Mouse (Mus musculus) left cerebral cortex, postnatal 14 days (tissue): ENCODE results near the gene Abr. TPM values are rescaled to one million over a fixed set of nuclear protein-coding genes. Genes with fewer than 3 reads are reported as not detected.
A peak's percentile ranks its signal among the peaks of the same experiment; 100 is the strongest.

ENCODE experiments used
- DNase-seq, 2 experiments: peaks; one replicate each; pipeline ENCODE4 v3.0.0; 2021 to 2022; ENCODE audit warnings: low spot score in 2 of 2, mixed read lengths in 1 of 2
- intact Hi-C: fragments of 180-260 bp; cut with DNase I; formaldehyde crosslinking; loops from one replicate; pipeline ENCODE4 v1.15.1; 2025
- total RNA-seq, 2 experiments: library from RNA; stranded (reverse); gene quantifications; 2 replicates each; pipeline ENCODE4 v1.2.3; 2021

The Abr gene
- total RNA-seq, 2 experiments from 2014 or later = 424 to 443 TPM

DNA sequence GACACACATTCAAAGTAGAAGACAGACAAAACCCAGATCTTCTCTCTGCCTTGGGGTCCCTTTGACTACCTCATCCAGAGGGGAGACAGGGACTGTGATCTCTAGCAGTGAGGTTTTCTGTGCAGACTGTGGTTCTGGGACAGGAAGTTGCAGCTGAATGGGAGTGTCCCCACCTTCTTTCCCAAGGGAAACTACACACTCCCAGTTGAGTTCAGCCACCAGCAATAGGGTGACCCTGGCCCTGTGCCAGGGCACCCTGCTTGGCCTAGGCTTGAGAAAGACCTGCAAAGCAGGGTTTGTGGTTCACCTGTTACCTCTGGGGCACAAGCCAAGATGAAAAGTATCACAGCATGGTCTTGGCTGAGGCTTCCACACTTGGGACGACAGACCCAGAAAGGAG lies 117.0 kb downstream of the Abr start:
- intact Hi-C loops = loop anchor here (5.0 kb wide), 1 partner anchor 142 kb away; no protein-coding TSS in a partner anchor
- DNase-seq = no peak

DNA sequence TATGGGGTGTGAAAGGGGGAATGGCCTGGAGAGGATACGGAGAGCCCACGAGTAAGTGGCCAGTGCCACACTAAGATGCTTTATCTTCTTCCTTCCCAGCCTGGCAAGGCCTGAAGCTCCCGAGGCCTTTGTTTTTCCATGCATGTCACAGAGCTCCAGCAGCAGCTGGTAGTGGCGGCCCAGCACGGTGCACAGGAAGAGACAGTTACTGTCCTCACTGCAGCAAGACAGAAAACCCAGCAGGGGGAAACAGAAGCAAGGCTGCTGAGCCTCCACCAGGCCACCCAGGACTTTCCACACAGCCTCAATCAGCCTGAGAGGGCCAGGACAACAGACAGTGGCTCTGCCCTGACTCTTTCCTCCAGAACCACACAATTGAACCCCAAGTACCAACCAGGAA lies 118.1 kb downstream of the Abr start:
- intact Hi-C loops = no loop called here
- no peak for DNase-seq

DNA sequence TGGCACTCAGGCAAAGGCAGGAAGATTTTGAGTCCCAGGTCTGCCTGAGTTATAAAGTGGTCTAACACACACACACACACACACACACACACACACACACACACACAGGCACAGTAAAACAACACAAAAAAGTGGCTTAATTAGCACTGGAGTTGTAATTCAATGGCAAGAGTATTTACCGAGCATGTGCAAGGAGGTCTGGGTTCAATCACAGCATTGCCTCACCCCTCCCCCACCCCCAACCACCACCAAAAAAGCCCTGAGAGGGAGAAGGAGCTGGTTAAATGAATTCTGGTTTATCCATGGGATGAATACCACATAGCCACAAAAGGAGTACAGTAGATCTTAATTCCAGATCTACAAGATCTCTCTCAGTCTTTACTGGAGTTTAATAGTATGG lies 122.1 kb downstream of the Abr start:
- intact Hi-C loops = no loop called here
- no peak for DNase-seq

DNA sequence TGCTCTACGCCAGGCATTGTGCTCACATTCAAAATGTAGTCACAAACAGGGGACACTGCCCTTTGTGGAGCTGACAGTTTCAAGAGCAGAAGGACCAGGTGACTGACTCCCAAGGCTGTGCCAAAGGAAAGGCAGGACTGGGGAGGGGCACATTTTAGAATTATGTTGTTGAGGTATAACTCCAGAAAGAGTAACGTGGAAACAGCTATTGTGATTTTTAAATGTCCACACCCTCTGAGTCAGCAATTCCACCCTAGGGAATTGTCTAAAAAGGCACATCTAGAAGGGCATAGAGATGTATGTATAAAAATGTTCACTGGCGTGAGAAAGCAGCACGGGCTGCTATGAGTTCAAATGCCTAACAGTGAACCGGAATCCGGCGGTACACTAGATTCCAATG lies 122.5 kb downstream of the Abr start:
- intact Hi-C loops = no loop called here
- no peak for DNase-seq

DNA sequence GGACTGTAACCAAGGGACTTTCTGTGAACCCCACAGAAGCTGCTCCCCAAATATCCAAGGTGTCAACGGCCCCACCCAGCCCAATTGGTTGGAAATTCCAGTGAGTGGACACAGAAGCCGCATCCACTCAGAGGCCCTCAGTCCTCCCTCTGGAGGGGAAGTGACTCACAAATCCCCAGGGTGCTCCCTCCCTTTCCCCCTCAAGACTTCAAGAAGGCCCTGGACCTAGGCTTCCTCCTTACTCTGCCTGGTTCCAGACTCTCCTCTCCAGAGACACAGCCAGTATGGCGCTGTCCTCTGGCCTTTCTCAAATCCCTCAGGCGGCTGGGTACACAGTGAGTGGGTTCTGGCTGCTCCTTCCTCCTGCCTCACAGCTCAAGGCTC lies 124.4 kb downstream of the Abr start:
- intact Hi-C loops = no loop called here
- DNase-seq = no peak

DNA sequence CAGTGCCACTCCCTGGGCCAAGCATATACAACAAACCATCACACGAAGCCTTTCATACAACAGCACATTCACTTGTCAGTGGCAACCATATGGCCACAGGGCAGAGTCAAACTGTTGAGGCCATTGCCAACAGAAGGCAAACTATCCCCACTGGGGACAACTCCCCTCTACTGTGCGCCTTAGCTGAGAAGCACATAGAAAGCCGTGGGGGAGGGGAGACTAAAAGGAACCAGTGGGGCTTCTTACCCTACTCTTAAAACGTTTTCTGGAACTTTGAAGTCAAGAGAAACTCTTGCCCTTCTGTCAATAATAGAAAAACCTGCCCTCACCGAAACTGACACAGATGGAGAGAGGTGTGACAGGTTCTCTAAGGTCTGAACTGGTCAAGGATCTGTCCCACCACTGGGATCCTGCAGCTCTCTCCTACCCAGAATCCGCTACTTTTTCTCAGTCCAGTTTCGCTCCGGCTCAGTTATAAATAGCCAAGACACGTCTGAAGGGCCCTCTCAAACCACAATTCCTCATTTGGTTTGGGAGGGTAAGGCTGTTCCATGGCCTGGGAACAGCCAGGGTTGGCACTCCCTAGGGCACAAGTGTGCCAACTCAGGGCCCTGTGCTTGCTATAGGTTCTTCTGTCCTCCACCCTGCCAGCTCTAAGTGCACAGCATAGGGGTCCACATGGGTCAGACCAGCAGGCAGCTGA lies 124.9 kb downstream of the Abr start:
- intact Hi-C loops = no loop called here
- DNase-seq = no peak

DNA sequence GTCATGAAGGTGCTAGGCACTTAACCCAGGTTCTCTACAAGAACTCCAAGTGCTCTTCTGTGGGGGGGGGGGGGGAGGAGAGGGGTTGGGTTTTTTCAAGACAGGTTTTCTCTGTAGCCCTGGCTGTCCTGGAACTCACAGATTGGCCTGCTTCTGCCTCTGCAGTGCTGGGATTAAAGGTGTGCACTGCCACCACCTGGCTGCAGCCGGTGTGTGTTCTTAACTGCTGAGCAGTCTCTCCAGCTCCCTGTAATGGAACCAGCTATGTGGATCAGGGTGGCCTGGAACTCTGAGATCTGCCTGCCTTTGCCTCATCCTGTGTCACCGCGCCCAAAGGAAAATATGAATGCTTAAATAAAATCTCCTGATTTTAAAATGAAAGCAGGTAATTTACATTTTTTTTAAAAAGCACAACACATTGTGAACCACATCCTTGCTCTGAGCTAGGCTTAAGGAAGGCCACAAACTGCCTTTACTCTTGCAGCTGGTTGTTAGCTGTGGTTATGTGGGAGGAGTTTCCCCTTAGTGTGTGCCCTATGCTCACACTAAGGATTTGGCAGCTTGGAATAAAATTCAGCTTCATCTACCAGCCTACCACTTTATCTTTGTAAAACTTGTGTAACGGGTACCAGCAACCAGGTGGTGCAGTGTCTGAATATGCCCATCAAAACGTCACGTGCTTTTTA lies 125.9 kb downstream of the Abr start:
- intact Hi-C loops = no loop called here

DNA sequence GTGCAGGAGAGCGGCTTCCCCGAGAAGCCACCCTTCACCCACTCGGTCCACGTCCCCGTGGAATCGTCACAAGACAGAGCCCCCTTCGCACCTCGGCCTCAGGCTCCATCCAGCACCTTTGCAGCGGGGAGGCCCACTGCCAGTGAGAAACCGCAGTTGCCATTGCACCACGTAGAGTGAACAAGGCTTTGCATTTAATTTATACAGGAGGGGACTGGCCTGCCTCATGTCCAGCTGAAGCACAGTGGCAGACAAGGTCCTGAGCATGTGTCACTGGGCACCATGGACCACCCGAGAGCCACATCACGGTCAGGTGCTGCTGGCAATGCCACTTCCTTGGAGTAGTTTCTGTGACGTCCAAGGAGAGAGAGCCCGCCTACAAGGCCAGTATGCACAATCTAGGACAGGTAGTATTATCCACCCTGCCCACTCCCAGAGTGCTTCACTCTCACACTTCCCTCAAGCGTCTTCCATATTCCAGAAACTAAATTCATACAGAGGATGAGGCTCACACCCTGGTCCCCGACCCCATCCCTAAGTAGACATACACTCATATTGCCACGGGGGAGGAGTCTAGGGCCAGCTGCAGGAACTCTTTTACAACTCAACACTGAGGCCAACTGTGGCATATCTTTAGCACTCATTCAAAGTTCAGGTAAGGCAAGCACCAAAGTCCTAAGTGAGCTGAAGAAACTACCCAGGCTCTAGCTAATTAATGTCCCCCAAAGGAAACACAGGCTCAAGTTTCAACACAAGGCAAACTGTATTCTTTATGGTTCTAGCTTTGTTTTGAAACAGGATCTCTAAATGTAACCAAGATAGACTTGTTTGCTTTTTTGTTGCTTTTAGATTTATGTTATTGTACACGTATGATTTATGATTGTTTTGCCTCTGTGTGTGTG lies 126.7 kb downstream of the Abr start:
- no peak for DNase-seq
- intact Hi-C loops = no loop called here

More for the DNA sequence above, 125.9 kb downstream of the Abr start:
- DNase-seq = no peak

DNA sequence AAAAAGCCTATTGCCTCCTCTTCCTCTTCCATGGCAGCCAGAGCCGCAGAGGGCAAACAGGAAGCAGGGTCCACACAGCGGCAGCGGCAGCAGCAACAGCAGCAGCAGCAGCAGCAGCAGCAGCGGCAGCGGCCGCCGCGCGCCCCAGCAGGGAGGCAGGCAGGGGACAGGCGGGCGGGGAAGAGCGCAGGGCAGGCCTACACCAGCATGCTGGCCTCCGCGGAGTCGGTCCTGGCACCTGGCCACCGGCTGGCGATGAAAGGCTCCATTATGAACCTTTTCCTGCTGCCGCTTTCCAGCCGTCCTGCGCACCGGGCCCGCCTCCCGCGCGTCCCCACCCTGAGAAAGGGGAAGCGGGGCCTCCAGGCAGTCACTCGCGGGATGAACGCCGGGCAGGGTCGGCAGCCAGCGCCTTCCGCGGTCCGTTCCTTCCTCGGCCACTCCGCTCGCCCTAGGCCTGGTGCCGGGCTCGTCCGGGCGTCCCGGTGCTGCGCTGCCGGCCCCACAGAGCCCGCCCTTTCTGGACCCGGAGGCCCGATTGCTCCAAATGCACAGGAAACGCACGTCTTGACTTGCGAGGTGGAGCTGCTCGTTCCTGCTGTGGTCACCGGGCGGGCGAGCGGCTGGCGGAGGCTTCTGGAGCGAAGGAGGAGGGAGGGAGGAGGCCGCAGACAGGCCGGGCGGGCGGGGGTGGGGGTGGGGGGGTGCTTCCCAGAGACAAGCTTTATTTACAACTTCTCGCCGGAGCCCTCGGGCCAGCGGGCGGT lies 127.6 kb downstream of the Abr start:
- intact Hi-C loops = loop anchor here (5.0 kb wide), 1 partner anchor 37 kb away; no protein-coding TSS in a partner anchor
- peak; percentile 78 to 81 for DNase-seq

DNA sequence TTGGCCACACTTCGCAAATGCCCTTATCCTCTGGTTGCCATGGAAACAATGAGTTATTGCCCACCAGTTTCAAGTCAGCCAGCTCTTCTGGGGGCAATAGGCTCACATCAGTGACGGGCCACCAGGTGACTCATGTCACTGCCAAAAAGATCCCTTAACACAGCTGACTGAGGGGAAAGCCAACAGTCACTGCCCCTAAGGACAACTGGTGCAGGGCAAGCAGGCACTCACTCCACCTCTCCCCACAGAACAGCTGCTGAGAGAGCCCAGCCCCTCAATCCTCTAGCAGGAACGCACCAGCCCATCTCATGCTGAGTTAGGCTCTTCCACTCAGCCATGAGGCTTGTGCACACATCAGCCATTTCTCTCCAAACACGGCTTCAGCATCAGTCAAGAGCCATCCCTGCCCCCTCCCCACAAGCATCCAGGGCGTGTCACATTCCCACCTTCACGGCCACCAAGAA lies 128.3 kb downstream of the Abr start:
- DNase-seq = no peak
- intact Hi-C loops = loop anchor here (5.0 kb wide), 1 partner anchor 37 kb away; no protein-coding TSS in a partner anchor

DNA sequence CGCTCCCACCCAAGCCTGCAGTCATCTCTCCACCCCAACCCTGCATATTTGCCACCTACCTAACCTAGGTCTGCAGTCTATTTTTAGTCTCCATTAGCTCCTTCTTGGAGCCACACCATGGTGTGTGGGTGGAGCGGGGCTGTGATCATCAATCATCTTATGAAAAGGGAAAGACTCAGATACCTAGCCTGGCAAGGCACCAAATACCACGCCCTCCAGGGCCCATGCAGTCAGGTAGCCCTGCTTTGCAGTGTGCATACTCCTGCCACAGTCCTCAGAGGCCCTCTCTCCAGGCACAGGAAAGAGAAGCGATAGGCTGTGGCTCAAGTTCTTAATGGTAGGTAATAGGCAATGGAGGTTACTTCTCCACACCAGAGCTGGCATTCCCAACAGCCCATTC lies 128.9 kb downstream of the Abr start:
- DNase-seq = no peak
- intact Hi-C loops = loop anchor here (5.0 kb wide), 1 partner anchor 36 kb away; no protein-coding TSS in a partner anchor

DNA sequence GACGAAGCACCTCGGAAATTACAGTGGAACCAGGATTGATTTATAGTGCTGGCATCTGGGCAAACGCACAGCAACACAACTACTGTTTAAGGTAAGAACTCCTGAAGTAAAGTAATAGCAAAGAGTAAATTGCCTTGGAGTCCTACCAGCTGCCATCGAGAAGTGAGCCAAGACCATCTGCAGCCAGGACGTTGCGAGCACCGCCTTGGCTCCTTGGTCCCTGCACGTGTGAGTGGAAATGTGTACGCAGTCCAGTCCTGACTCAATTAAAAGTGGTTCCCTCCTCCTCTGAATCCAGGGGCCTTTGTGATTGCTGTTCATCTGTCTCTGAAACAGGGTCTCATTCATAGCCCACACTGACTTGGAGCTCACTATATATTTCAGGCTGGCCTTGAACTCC lies 130.3 kb downstream of the Abr start:
- DNase-seq = no peak
- intact Hi-C loops = loop anchor here (5.0 kb wide), 1 partner anchor 35 kb away; no protein-coding TSS in a partner anchor

DNA sequence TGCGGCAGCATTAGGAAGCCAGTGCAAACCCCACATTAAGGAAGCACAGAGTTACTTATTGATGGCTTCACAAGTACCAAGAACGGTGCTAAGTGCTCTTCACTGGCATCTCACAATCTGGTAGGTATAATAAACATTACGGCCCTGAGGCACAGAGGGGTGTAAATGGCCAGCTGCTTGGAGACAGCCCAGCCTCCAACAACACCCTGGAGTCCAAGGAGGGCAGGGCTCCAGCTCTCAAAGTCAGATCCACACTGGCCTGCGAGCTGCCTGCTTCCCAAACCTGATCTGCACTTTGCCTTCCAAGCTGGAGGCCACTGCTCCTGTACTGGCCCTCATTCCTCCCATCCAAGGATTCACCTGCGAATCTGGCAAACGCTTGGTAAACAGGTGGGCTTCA lies 132.7 kb downstream of the Abr start:
- intact Hi-C loops = no loop called here
- no peak for DNase-seq

DNA sequence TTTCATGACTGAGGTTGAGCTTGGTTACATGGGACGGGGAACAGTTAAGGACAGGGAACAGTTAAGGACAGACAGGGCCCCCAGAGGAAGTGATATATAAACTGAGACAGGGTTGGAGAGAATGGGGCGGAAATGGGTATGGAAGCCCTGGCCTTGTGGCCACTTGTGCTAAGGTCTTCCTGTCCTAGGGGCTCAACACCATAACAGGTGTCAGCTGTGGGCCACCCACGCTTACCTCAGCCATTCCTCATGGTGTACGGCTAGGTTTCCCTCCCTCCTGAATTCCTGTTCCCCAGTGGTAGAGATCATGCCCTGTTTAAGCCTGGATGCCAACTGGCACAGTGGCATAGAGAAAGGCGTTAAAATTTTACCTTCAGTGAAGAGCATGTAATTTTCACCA lies 135.1 kb downstream of the Abr start:
- no peak for DNase-seq
- intact Hi-C loops = no loop called here

DNA sequence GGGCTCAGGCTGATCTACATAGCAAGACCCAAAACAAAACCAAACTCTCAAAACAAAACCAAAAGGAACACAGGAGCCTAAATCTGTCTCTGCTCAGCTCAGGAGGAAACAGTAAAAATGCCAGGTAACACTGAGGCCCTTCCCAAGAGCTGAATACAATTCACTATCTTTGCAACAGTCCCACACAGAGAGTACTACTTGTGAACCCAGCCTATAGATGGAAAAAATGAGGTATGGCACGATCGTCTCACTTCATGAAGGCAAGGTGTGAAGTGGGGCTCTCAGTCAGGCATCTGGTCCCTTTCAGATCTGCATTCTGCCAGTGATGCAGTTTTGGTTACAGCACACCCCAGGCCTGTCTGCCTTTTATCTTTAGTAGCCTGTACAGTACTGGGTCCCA lies 138.1 kb downstream of the Abr start:
- DNase-seq = no peak
- intact Hi-C loops = no loop called here

DNA sequence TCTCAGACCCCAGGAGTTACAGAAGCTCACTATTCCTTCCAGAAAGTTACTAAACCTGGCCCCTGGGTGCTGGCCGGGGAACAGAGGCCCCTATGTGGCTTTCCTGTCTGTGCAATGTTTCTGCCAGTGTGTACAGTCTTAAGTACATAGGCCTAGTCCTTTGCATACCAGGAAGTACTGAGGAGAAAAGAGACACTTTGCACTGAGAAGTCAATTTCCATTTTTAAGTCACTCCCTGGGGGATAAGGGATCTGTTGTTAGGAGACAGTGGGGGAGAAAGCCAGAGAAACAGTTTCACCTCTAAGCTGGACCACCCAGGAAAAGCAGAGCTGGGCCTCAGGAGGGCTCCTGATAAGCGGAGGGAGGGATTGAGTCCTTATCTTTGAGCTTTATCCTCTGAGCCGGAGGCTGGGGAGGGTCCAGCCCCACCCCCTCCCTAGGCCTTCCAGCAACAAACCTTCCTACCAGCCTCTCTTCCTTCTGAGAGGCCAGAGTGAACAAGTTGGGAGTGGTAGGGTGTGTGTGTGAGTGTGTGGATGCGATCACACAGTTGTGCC lies 138.9 kb downstream of the Abr start:
- no peak for DNase-seq
- intact Hi-C loops = no loop called here

DNA sequence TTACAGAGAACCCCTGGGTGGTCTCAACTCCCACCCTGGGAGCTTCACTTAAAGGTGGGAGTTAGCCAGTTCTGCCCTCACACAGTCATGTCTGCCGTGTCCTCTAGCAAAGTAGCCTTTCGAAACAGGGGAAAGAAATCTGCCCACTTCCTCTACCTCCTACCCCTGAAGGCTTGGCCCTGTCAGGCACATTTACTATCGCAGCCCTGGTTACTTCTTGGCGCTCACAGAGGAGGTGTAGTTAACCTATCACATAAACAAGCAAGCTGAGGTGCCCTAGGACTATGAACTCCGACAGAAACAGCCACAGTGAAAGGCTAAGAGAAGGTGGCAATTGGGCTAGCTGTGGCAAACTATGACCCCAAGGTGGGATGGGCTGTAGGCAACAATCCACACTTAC lies 139.4 kb downstream of the Abr start:
- intact Hi-C loops = no loop called here
- no peak for DNase-seq

DNA sequence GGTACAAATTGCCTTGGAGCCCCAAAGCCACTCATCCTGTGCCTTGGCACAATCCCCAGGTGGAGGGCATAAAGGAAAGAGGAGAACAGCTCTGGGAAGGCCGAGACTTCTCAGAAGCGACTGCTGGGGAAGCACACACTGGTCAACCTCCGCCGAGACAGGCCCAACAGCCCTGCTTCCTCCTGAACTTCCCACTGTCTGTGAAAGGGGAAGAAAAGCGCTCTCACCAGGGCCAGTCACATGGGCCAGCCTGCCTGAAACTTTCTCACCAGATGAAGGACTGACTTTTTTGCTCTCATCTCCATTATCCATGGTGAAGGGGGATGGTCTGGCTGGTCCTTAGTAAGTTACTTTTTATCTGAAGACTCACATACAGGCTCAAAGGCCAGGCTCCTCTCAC lies 139.9 kb downstream of the Abr start:
- intact Hi-C loops = no loop called here
- no peak for DNase-seq

DNA sequence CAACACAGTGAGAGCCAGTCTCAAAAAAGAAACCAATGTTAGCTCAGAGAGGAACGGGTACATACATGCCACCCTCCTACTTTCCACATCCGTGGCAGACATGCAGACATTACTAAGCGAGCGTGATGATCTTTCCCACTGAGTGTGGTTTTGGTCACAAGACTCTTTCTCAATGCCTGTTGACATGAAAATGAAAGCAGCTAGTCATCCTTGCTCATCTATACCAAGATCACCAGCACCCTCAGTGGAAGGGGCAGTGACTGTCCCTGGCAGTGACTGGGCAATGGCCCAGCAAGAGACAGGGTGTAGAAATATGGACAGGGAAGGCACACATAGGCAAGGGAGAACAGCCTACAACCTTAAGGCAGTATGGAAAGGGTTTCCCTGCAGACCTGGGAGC lies 142.4 kb downstream of the Abr start:
- no peak for DNase-seq
- intact Hi-C loops = no loop called here
